Mouse (Mus musculus) cortical plate, adult 2 months (tissue): ENCODE results near the gene Pgf.

Experiments used
- CTCF ChIP-seq: fragments of 200-500 bp; IDR thresholded peaks from 2 replicates; pipeline ENCODE4 v1.5.1; 2011; ENCODE audit warnings: mild to moderate bottlenecking, control low read depth, low read length; ENCODE audit not compliant: insufficient read depth; ENCODE audit errors: extremely low read depth
- POLR2A ChIP-seq: fragments of 200-500 bp; IDR thresholded peaks from 2 replicates; pipeline ENCODE4 v1.6.1; 2011; ENCODE audit warnings: mild to moderate bottlenecking, low read length, control low read depth; ENCODE audit not compliant: insufficient read depth; ENCODE audit errors: extremely low read depth

GRCm38 (mm10) chr12:85123645-85124044 is 53.9 kb downstream of the Pgf start:
- TF ChIP-seq CTCF: no peak
- TF ChIP-seq POLR2A: no peak
